Mouse (Mus musculus) neural tube, embryonic 12.5 days (tissue): Measurements from ENCODE around the gene Atp5b. TPM values are rescaled to one million over a fixed set of nuclear protein-coding genes. Genes with fewer than 3 reads are reported as not detected.

Experiments used
- ATAC-seq: fragments of 200-750 bp; cut with Nextera tagmentation; 2 replicates; pipeline ENCODE4 v1.8.0; 2017; ENCODE audit warnings: low read depth, mild to moderate bottlenecking, moderate TSS enrichment, moderate library complexity; ENCODE audit not compliant: low FRiP score
- H3K27ac ChIP-seq: fragments of 300-500 bp; sonication (generic); 2 replicates; pipeline ENCODE4 v1.5.1; 2016
- H3K27me3 ChIP-seq: fragments of 300-500 bp; sonication (generic); replicated peaks from 2 replicates; pipeline ENCODE4 v1.6.1; 2016; ENCODE audit warnings: mild to moderate bottlenecking
- H3K36me3 ChIP-seq: fragments of 300-500 bp; sonication (generic); 2 replicates; pipeline ENCODE4 v1.6.1; 2016; ENCODE audit warnings: mild to moderate bottlenecking
- H3K4me1 ChIP-seq: fragments of 300-500 bp; sonication (generic); 2 replicates; pipeline ENCODE4 v1.6.1; 2016
- H3K4me2 ChIP-seq: fragments of 300-500 bp; sonication (generic); replicated peaks from 2 replicates; pipeline ENCODE4 v1.6.1; 2016; ENCODE audit warnings: mild to moderate bottlenecking
- H3K4me3 ChIP-seq: fragments of 300-500 bp; sonication (generic); 2 replicates; pipeline ENCODE4 v1.5.1; 2016
- H3K9ac ChIP-seq: fragments of 300-500 bp; sonication (generic); 2 replicates; pipeline ENCODE4 v1.6.1; 2016; ENCODE audit warnings: mild to moderate bottlenecking
- H3K9me3 ChIP-seq: fragments of 300-500 bp; sonication (generic); 2 replicates; pipeline ENCODE4 v1.6.1; 2016; ENCODE audit warnings: mild to moderate bottlenecking
- WGBS: fragments of 180-500 bp; shearing (Covaris S2); methylation state at CpG from one replicate; pipeline ENCODE4 v1.1.7; 2016; 5-methylcytosine and 5-hydroxymethylcytosine counted together
- microRNA counts: library from miRNA; unstranded; fragments of <30 nt; microRNA quantifications from one replicate; lab custom pipeline; 2017
- microRNA-seq: library from miRNA; unstranded; fragments of <30 nt; microRNA quantifications from one replicate; pipeline ENCODE4, GENCODE M21; 2017
- polyA plus RNA-seq: library from polyadenylated mRNA; unstranded; fragments of >200 nt; fragmentation: Nextera tagmentation; extraction: Ambion mirVana; gene quantifications from 2 replicates; pipeline ENCODE4 v1.2.1, GENCODE M21; 2016

The Atp5b gene
- polyA plus RNA-seq, 1 experiment from 2014 or later: 2,133 TPM

DNA sequence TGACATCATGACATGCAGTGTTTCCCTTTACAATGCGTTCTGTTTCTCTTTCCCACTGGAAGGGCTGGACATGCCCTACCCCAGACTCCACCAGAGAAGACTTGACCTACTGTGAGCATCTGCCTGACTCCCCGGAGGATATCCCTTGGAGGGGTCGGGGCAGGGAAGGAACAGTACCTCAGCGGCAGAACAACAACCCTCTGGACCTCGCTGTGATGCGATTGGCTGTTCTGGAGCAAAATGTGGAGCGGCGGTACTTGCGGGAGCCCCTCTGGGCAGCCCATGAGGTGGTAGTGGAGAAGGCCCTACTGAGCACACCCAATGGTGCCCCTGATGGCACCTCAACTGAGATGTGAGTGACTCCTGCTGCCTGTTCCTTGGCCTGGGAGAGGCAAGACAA is 41.8 kb downstream of the Atp5b start:
- no peak for ATAC-seq
- no peaks in the 10 kb centered on the region for H3K4me1 ChIP-seq
- no peak overlapping the region for H3K4me2 ChIP-seq
- no peak overlapping the region for H3K4me3 ChIP-seq
- H3K27ac ChIP-seq: no peak overlapping the region
- H3K9me3 ChIP-seq: no peaks in the 10 kb centered on the region
- H3K36me3 ChIP-seq: peaks cover 93% of the 10 kb centered on the region
- no peaks in the 10 kb centered on the region for H3K27me3 ChIP-seq
- H3K9ac ChIP-seq: no peak overlapping the region
- WGBS: 94% methylated on average over 9 of the region's 9 CpGs

DNA sequence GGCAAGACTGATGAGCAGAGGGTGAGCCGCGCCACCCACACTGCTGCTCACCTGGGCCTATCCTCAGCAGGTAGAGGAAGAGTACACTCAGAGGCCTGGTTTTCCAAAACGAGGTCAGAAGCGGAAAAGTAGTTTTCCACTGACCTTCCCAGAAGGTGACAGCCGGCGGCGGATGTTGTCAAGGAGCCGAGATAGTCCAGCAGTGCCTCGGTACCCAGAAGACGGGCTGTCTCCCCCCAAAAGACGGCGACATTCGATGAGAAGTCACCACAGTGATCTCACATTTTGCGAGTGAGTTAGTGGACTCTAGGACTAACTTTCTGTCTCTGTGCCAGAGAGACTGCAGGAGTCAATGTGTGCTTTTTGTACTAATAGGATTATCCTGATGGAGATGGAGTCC is 42.9 kb downstream of the Atp5b start:
- Histone ChIP-seq H3K9me3 (no peaks in the 10 kb centered on the region), H3K9ac (no peak overlapping the region), H3K4me1 (no peaks in the 10 kb centered on the region), H3K4me3 (no peak overlapping the region), H3K36me3 (peaks cover 93% of the 10 kb centered on the region), H3K27me3 (no peaks in the 10 kb centered on the region), H3K27ac (no peak overlapping the region), H3K4me2 (no peak overlapping the region)
- no peak for ATAC-seq
- WGBS: 96% methylated on average over 14 of the region's 14 CpGs

DNA sequence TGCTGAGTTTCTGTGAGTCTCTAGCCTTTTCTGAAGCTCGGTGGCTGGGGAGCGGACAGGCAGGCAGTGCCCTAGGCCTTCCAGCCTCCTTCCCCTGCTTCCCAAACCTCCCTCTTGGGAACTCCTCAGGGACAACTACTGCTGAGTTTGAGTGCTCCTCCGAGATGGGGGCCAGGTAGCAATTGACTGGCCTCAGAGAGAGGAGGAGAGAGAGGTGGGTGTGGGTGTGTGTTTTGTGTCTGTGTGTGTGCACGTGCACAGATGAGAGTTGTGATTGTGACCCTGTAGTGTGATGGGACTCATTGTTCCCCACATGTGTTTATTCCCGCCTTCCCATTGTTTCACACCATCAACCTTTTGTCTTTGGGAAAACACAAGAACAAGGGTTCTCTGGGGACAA is 44.4 kb downstream of the Atp5b start:
- H3K9me3 ChIP-seq: no peaks in the 10 kb centered on the region
- H3K4me1 ChIP-seq: no peaks in the 10 kb centered on the region
- no peak overlapping the region for H3K4me3 ChIP-seq
- no peak overlapping the region for H3K27ac ChIP-seq
- no peaks in the 10 kb centered on the region for H3K27me3 ChIP-seq
- H3K9ac ChIP-seq: no peak overlapping the region
- peaks cover 78% of the 10 kb centered on the region for H3K36me3 ChIP-seq
- no peak overlapping the region for H3K4me2 ChIP-seq
- no peak for ATAC-seq
- WGBS: 61% methylated on average over 5 of the region's 5 CpGs

DNA sequence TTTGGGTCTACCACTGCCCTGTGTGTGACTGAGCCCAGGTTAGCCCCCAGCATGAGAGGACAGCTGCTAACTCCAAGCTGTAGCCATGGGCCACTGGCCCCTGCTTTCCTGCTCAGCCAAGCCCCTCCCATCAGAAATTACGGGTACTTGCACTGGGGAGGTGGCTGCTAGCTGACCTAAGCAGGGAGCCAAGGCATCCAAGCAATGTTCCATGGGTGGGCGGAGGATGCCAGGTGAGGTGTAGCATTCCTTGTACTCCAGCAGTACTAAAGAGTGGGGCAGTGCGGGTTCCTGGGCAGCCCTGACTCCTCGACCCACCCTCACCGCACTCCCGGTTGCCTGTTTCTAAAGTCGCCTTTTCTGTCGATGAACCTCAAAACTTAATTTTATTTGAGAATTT is 45.1 kb downstream of the Atp5b start:
- no peak for ATAC-seq
- WGBS: 87% methylated on average over 8 of the region's 8 CpGs
- Histone ChIP-seq H3K4me2 (no peak overlapping the region), H3K27ac (no peak overlapping the region), H3K27me3 (no peaks in the 10 kb centered on the region), H3K9ac (no peak overlapping the region), H3K9me3 (no peaks in the 10 kb centered on the region), H3K4me3 (no peak overlapping the region), H3K36me3 (peaks cover 71% of the 10 kb centered on the region), H3K4me1 (no peaks in the 10 kb centered on the region)

DNA sequence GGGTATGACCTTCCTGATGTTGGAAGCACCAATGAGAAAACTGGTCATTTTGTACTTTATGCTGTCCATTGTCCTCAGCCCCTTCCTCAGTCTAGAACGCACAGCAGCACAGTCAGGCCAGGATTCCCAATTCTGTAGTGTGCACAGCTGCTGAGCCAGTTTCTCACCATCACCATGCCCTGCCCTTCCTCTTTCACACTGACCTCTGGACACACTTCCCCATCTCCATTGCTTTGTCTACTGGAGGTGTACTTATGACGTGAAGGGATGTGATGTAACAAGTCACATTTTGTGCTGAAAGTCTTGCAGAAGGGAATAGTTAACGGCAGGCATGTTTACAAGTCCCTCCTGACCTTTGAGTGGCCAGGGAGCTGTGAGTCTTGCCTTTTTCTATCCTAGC is 48.2 kb downstream of the Atp5b start:
- no peak overlapping the region for H3K4me3 ChIP-seq
- peaks cover 40% of the 10 kb centered on the region for H3K36me3 ChIP-seq
- no peaks in the 10 kb centered on the region for H3K4me1 ChIP-seq
- ATAC-seq: no peak
- WGBS: 85% methylated on average over 3 of the region's 3 CpGs
- H3K27me3 ChIP-seq: no peaks in the 10 kb centered on the region
- H3K9ac ChIP-seq: no peak overlapping the region
- no peaks in the 10 kb centered on the region for H3K9me3 ChIP-seq
- no peak overlapping the region for H3K4me2 ChIP-seq
- no peak overlapping the region for H3K27ac ChIP-seq

DNA sequence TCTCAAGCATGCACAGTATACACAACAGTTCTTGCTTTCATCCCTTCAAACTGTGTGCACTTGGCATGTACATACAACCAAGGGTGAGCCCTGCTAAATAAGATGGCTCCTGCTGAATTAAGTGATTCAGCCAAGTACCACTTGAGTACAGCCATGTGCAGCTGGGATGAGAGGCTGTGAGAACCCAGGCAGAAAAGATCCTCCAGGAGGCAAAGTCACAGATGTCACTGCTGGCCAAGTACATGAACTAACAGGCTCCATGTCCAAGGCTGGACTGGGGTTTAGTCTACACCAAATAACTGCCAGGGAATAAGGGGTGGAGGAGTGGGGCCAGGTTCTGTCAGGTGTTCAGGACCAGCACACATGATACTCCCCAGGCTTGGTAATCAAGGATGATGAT is 48.7 kb downstream of the Atp5b start:
- Histone ChIP-seq H3K4me2 (no peak overlapping the region), H3K36me3 (peaks cover 35% of the 10 kb centered on the region)

DNA sequence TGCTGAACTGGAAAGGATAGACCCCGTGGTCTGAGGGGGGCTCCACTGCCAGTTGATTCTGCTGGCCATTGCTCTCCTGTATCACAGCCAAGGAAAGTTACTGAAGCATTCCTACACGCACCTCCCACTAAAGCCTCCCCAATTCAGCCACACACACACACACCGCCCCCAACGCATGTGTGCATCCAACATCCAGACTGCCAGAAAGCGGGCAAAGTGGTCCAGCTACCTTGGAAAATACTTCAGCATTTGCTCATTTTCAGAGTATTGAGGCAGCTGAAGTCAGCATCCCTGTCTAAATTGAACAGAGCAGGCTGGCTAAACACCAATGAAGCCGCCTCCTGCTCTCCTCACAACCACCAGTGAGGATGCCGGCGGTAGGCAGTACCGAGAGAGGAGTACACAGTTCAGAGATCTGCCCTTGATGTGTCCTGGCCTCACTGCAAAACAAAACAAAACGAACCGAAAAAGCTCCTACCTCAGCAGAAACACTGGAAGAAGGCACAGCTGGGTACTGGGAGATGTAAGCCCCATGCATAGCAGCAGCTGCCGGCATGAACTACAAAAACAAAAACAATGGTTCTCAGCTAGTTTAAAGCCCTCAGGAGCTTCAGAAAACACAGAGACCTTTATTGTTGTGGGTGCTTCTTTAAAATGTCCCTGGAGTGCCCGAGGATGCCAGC is 50.7 kb downstream of the Atp5b start:
- H3K9ac ChIP-seq: no peak overlapping the region
- H3K4me2 ChIP-seq: no peak overlapping the region
- no peak for ATAC-seq

More for the DNA sequence above, 48.7 kb downstream of the Atp5b start:
- no peak overlapping the region for H3K4me3 ChIP-seq
- no peaks in the 10 kb centered on the region for H3K9me3 ChIP-seq
- no peak overlapping the region for H3K27ac ChIP-seq
- no peaks in the 10 kb centered on the region for H3K4me1 ChIP-seq
- H3K9ac ChIP-seq: no peak overlapping the region
- no peaks in the 10 kb centered on the region for H3K27me3 ChIP-seq
- no peak for ATAC-seq

DNA sequence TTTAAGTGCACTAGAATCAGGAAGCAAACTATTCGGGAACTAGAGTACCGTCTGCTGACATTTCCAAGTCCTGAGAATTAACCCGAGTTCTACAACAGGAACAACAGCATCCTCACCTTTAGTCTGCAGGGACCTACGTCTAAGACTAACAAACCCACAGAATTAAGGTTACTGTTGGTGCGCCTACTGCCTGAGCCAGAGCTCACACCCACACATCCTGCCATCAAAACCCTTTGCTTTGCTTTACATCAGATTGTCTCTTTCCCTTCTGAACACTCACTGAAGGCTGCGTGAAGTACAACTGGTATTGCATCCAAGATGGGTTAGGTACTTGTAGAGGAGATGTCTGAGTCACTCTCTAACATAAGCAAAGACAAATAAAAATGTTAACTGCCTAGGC is 52.3 kb downstream of the Atp5b start:
- 89% methylated on average over 6 of the region's 6 CpGs for WGBS
- H3K4me2 ChIP-seq: no peak overlapping the region
- no peak for ATAC-seq
- no peak overlapping the region for H3K27ac ChIP-seq
- H3K4me1 ChIP-seq: no peaks in the 10 kb centered on the region
- no peaks in the 10 kb centered on the region for H3K9me3 ChIP-seq
- H3K4me3 ChIP-seq: no peak overlapping the region
- no peak overlapping the region for H3K9ac ChIP-seq
- peaks cover 16% of the 10 kb centered on the region for H3K36me3 ChIP-seq
- no peaks in the 10 kb centered on the region for H3K27me3 ChIP-seq

More for the DNA sequence above, 50.7 kb downstream of the Atp5b start:
- H3K36me3 ChIP-seq: peaks cover 23% of the 10 kb centered on the region
- no peak overlapping the region for H3K27ac ChIP-seq
- no peaks in the 10 kb centered on the region for H3K9me3 ChIP-seq
- WGBS: 43% methylated on average over 13 of the region's 13 CpGs
- no peak overlapping the region for H3K4me3 ChIP-seq
- H3K27me3 ChIP-seq: no peaks in the 10 kb centered on the region
- no peaks in the 10 kb centered on the region for H3K4me1 ChIP-seq

MicroRNA genes within 50 kb of the gene (microRNA counts, 519-probe panel; counts per million panel counts)
- 342 counts per million, percentile 67 among the panel's probes with 10 or more counts for microRNA mmu-miR-677 (lab: Ali Mortazavi, UCI)

Small RNA genes within 50 kb of the gene (microRNA-seq; reads per million reads assigned to microRNA genes)
- 20.8 reads per million, percentile 31 among the genes with 10 or more reads in this experiment for gene Mir677

Other genes with a start within 250 kb of the Atp5b start
- not detected in 2 replicates for gene Rdh19, start 233.3 kb upstream of the Atp5b start, polyA plus RNA-seq
- not detected in 2 replicates for gene Rdh16f2, start 216.8 kb upstream of the Atp5b start, polyA plus RNA-seq
- not detected in 2 replicates for gene Rdh7, start 194.5 kb upstream of the Atp5b start, polyA plus RNA-seq
- not detected in 2 replicates for gene Sdr9c7, start 184.8 kb upstream of the Atp5b start, polyA plus RNA-seq
- not detected in 2 replicates for gene Hsd17b6, start 75.7 kb upstream of the Atp5b start, polyA plus RNA-seq
- gene Prim1, start 68.1 kb upstream of the Atp5b start, polyA plus RNA-seq: 53.4 and 57.8 TPM in 2 replicates
- 668 and 670 TPM in 2 replicates for gene Naca, start 47.7 kb upstream of the Atp5b start, polyA plus RNA-seq
- 461 and 507 TPM in 2 replicates for gene Ptges3, start 24.3 kb upstream of the Atp5b start, polyA plus RNA-seq
- 12.2 and 14.9 TPM in 2 replicates for gene Baz2a, start 8.3 kb downstream of the Atp5b start, polyA plus RNA-seq
- 17.2 and 20.0 TPM in 2 replicates for gene Rbms2, start 97.0 kb downstream of the Atp5b start, polyA plus RNA-seq
- gene Gls2, start 111.2 kb downstream of the Atp5b start, polyA plus RNA-seq: 1.00 and 1.5 TPM in 2 replicates
- 21.8 and 21.9 TPM in 2 replicates for gene Spryd4, start 128.5 kb downstream of the Atp5b start, polyA plus RNA-seq
- not detected in 2 replicates for gene Mip, start 142.6 kb downstream of the Atp5b start, polyA plus RNA-seq
- 48.6 and 50.6 TPM in 2 replicates for gene Timeless, start 148.8 kb downstream of the Atp5b start, polyA plus RNA-seq
- gene Apon, start 170.8 kb downstream of the Atp5b start, polyA plus RNA-seq: 0.18 and 0.49 TPM in 2 replicates
- gene Apof, start 185.4 kb downstream of the Atp5b start, polyA plus RNA-seq: not detected in 2 replicates
- 23.3 and 25.6 TPM in 2 replicates for gene Stat2, start 187.3 kb downstream of the Atp5b start, polyA plus RNA-seq
- 0.28 TPM in 1 of 2 replicates, not detected in the other for gene Il23a, start 215.5 kb downstream of the Atp5b start, polyA plus RNA-seq
- 31.5 and 33.0 TPM in 2 replicates for gene Pan2, start 220.1 kb downstream of the Atp5b start, polyA plus RNA-seq
- 212 and 230 TPM in 2 replicates for gene Cnpy2, start 239.2 kb downstream of the Atp5b start, polyA plus RNA-seq